Mouse (Mus musculus) thymus, adult 2 months (tissue): ENCODE measurements at regions not wholly inside any gene's neighbourhood (a gene's known extent, or its start where the extent isn't known, plus 50 kb on each side); places are given as distances from the start of the nearest gene placed in this dataset.

Experiments used
- CTCF ChIP-seq: fragments of 200-500 bp; IDR thresholded peaks from 2 replicates; pipeline ENCODE4 v1.5.1; 2012; ENCODE audit warnings: mild to moderate bottlenecking, control low read depth, low read length, moderate library complexity, borderline replicate concordance; ENCODE audit not compliant: control insufficient read depth, poor library complexity, insufficient read depth; ENCODE audit errors: extremely low read depth
- POLR2A ChIP-seq: fragments of 200-500 bp; IDR thresholded peaks from 2 replicates; pipeline ENCODE4 v1.6.1; 2012; ENCODE audit warnings: mild to moderate bottlenecking, low read length, control low read depth, moderate library complexity; ENCODE audit not compliant: control insufficient read depth, poor library complexity, insufficient read depth; ENCODE audit errors: extremely low read depth

DNA sequence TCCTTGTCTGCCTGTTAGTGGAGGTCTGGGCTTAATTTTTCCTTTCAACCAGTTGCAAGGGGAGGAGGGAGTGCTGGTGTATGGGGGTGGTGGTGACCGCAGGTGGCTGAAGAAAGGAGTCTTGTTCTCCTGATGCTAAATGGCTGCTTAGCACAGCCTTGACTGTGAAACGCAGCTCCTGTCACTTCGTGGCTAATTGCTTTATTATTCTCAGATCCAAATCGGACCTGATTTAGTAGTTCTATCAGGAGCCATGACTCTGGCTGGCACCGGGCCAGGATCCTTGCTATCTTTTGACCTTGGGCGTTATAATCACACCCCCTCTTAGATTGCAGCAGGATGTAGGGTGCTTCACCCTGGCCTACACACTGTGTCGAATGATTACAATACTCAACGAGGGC, 726.8 kb downstream of the Bcl11a start:
- no peak for TF ChIP-seq POLR2A
- no peak for TF ChIP-seq CTCF
